Mouse (Mus musculus): ENCODE data around the gene Trim46. TPM values are rescaled to one million over a fixed set of nuclear protein-coding genes. Genes with fewer than 3 reads are reported as not detected.

Trim46 gene
- polyA plus RNA-seq (2015; fragmentation: Nextera tagmentation; extraction: Ambion mirVana), result 0.98 and 1.6 TPM in 2 replicates

GRCm38 (mm10) chr3:89246261-89247100 is at the start of gene Trim46:
Gene Trim46, minus strand, starts transcription at chr3:89246309.
- DNase-seq (ENCODE audit: low spot score), result peak; percentile 89

GRCm38 (mm10) chr3:89295685-89296230 is 49.6 kb upstream of the Trim46 start:
- no peak for DNase-seq (ENCODE audit: low spot score)

- DNase-seq (ENCODE audit: low spot score), result no peak
Observed at GRCm38 (mm10) chr3:89294195-89294594, 48.1 kb upstream of the Trim46 start.

GRCm38 (mm10) chr3:89293247-89293918 is 47.3 kb upstream of the Trim46 start:
- DNase-seq (ENCODE audit: low spot score), result no peak

- DNase-seq (ENCODE audit: low spot score), result peak; percentile 68
Observed at GRCm38 (mm10) chr3:89292303-89292702, 46.2 kb upstream of the Trim46 start.

GRCm38 (mm10) chr3:89291874-89292273 is 45.8 kb upstream of the Trim46 start:
- no peak for DNase-seq (ENCODE audit: low spot score)

- DNase-seq (ENCODE audit: low spot score), result no peak
Observed at GRCm38 (mm10) chr3:89288503-89288928, 42.4 kb upstream of the Trim46 start.

- DNase-seq (ENCODE audit: low spot score), result no peak
Observed at GRCm38 (mm10) chr3:89287286-89287685, 41.2 kb upstream of the Trim46 start.

- no peak for DNase-seq (ENCODE audit: low spot score)
Observed at GRCm38 (mm10) chr3:89285526-89285925, 39.4 kb upstream of the Trim46 start.

GRCm38 (mm10) chr3:89284261-89284660 is 38.2 kb upstream of the Trim46 start:
- no peak for DNase-seq (ENCODE audit: low spot score)

GRCm38 (mm10) chr3:89282291-89282643 is 36.2 kb upstream of the Trim46 start:
- DNase-seq (ENCODE audit: low spot score), result no peak

- peak; percentile 85 for DNase-seq (ENCODE audit: low spot score)
Observed at GRCm38 (mm10) chr3:89281579-89282290, 35.6 kb upstream of the Trim46 start.

- DNase-seq (ENCODE audit: low spot score), result no peak
Observed at GRCm38 (mm10) chr3:89280606-89281511, 34.8 kb upstream of the Trim46 start, which contains the start of gene Efna1. Gene Efna1, minus strand, starts transcription at chr3:89281142.

- DNase-seq (ENCODE audit: low spot score), result no peak
Observed at GRCm38 (mm10) chr3:89280050-89280605, 34.0 kb upstream of the Trim46 start.

- no peak for DNase-seq (ENCODE audit: low spot score)
Observed at GRCm38 (mm10) chr3:89279153-89279890, 33.2 kb upstream of the Trim46 start.

- no peak for DNase-seq (ENCODE audit: low spot score)
Observed at GRCm38 (mm10) chr3:89278643-89279042, 32.5 kb upstream of the Trim46 start.

- no peak for DNase-seq (ENCODE audit: low spot score)
Observed at GRCm38 (mm10) chr3:89278107-89278506, 32.0 kb upstream of the Trim46 start.

GRCm38 (mm10) chr3:89277281-89278021 is 31.3 kb upstream of the Trim46 start:
- no peak for DNase-seq (ENCODE audit: low spot score)

- DNase-seq (ENCODE audit: low spot score), result no peak
Observed at GRCm38 (mm10) chr3:89276061-89276460, 30.0 kb upstream of the Trim46 start.

Data from thymus, postnatal 0 days (tissue).